Mouse (Mus musculus) hindbrain, postnatal 0 days (tissue): ENCODE data around the gene Amdhd2. TPM values are rescaled to one million over a fixed set of nuclear protein-coding genes. Genes with fewer than 3 reads are reported as not detected.
A peak's percentile ranks its signal among the peaks of the same experiment; 100 is the strongest.

Experiments
- ATAC-seq: fragments of 200-750 bp; cut with Nextera tagmentation; 2 replicates; pipeline ENCODE4 v1.8.0; 2017; ENCODE audit warnings: mild to moderate bottlenecking, moderate TSS enrichment, moderate library complexity
- DNase-seq: peaks from one replicate; pipeline ENCODE4 v3.0.0-alpha.2; 2015; ENCODE audit warnings: low spot score
- H3K27ac ChIP-seq: fragments of 300-500 bp; sonication (generic); 2 replicates; pipeline ENCODE4 v1.5.1; 2014; ENCODE audit warnings: mild to moderate bottlenecking
- H3K27me3 ChIP-seq: fragments of 300-500 bp; sonication (generic); 2 replicates; pipeline ENCODE4 v1.6.1; 2014; ENCODE audit warnings: low read length, mixed read lengths; ENCODE audit not compliant: insufficient read depth
- H3K36me3 ChIP-seq: fragments of 300-500 bp; sonication (generic); 2 replicates; pipeline ENCODE4 v1.6.1; 2014; ENCODE audit warnings: low read length, mixed read lengths; ENCODE audit not compliant: insufficient read depth
- H3K4me1 ChIP-seq: fragments of 300-500 bp; sonication (generic); 2 replicates; pipeline ENCODE4 v1.6.1; 2014; ENCODE audit warnings: antibody characterized with exemption, low read length, mixed read lengths; ENCODE audit not compliant: insufficient read depth
- H3K4me2 ChIP-seq: fragments of 300-500 bp; sonication (generic); 2 replicates; pipeline ENCODE4 v1.6.1; 2014; ENCODE audit warnings: low read depth, mild to moderate bottlenecking, low read length, moderate library complexity, mixed read lengths
- H3K4me3 ChIP-seq: fragments of 300-500 bp; sonication (generic); 2 replicates; pipeline ENCODE4 v1.5.1; 2014; ENCODE audit warnings: low read length
- H3K9ac ChIP-seq: fragments of 300-500 bp; sonication (generic); replicated peaks from 2 replicates; pipeline ENCODE4 v1.6.1; 2014; ENCODE audit warnings: mild to moderate bottlenecking, low read length, moderate library complexity, mixed read lengths
- H3K9me3 ChIP-seq: fragments of 300-500 bp; sonication (generic); 2 replicates; pipeline ENCODE4 v1.6.1; 2016; ENCODE audit warnings: low read length, mixed read lengths
- CTCF ChIP-seq: IDR thresholded peaks from 2 replicates; pipeline ENCODE4 v1.5.1; 2016; ENCODE audit warnings: antibody characterized with exemption, control low read depth, low read depth
- WGBS: fragments of 180-500 bp; shearing (Covaris S2); extraction: QIAGEN DNeasy Blood & Tissue Kit; methylation state at CpG from one replicate; pipeline ENCODE4 v1.1.7; 2014; 5-methylcytosine and 5-hydroxymethylcytosine counted together
- polyA plus RNA-seq: library from polyadenylated mRNA; unstranded; fragments of >200 nt; fragmentation: Nextera tagmentation; extraction: Ambion mirVana; gene quantifications from 2 replicates; pipeline ENCODE4 v1.2.1, GENCODE M21; 2015
- total RNA-seq: library from RNA; depleted of rRNA; stranded (reverse); fragments of >200 nt; gene quantifications from 2 replicates; pipeline ENCODE4 v1.2.3, GENCODE M21; 2014

The Amdhd2 gene
- total and polyA plus RNA-seq, 2 experiments from 2014 or later, result 38.4 to 53.0 TPM

DNA sequence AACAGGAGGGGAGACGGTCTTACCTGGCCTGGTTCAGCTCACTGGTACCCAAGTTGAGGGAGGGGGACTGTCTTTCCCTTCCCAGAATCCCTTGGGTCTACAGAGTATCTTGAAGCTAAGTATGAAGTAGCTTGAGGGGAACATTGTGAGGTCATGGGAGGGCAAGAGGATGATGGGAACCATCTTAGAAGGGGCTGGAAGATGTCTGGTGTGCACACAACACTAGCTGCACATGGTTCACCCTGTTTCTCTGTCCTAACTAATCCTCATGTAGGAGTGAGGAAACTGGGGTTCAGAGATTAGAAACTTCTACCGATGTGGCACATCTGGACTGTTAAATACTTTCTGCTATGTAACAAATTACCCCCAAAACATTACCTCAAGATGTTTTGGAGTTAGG, 12.7 kb downstream of the Amdhd2 start, which contains the start of gene Pdpk1:
Pdpk1 (minus strand) TSS at position 101 of the 400 bp plus-strand sequence.
- Histone ChIP-seq H3K4me2 (peak within 1 kb of the TSS; percentile 70), H3K9ac (peak within 1 kb of the TSS; percentile 48; the same call in 1 of the 2 replicates), H3K4me3 (peak within 1 kb of the TSS; percentile 29), H3K27ac (no peak within 1 kb of the TSS), H3K27me3 (no peaks in the 10 kb centered on the region), H3K9me3 (no peaks in the 10 kb centered on the region), H3K36me3 (no peaks in the 10 kb centered on the region), H3K4me1 (peaks cover 6% of the 10 kb centered on the region)
- no peak for TF ChIP-seq CTCF
- DNase-seq (no peak), ATAC-seq (no peak)
- 85% methylated on average over 2 of the region's 2 CpGs for WGBS

DNA sequence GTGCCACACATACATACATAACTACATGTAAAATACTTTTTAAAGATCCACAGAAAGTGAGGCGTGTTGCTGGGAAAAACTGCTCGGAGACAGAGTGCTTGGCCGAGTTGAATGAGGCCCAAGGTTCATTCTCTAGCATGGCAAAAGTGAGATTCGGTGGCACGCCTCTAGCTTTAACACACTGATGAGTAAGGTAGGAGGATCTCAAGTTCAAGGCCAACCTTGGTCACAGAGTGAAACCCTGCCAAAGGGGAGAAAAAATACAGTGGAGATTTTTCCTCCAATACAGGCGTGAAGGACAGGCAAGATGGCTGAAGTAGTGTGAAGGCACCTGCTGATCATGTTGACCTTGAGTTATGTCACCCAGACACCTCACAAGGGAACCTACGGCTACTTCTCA, 14.1 kb downstream of the Amdhd2 start:
- H3K36me3 ChIP-seq, result no peaks in the 10 kb centered on the region
- no peak overlapping the region for H3K4me3 ChIP-seq
- no peak for ATAC-seq
- no peaks in the 10 kb centered on the region for H3K9me3 ChIP-seq
- WGBS, result 83% methylated on average over 7 of the region's 7 CpGs
- H3K4me1 ChIP-seq, result peaks cover 6% of the 10 kb centered on the region
- H3K9ac ChIP-seq, result no peak overlapping the region
- no peak overlapping the region for H3K27ac ChIP-seq
- H3K4me2 ChIP-seq, result no peak overlapping the region
- no peak for DNase-seq
- H3K27me3 ChIP-seq, result no peaks in the 10 kb centered on the region
- TF ChIP-seq CTCF, result no peak

DNA sequence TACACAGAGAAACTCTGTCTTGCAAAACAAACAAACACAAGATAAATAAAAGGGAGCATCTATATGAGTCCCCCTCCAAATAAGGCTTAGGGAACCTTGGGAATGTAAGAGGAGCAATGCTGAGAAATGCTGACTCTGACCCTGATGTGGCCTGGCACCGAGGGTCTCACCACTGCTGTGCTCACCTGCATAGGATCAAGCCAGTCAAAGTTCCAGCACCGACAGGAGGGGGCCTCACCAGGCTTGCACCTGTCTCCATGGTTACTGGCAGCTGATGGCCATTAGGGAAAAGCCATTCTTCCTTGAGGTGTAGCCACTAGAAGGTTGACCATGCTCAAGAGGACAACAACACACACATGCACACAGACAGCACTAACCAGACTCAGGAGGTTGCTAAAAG, 20.7 kb downstream of the Amdhd2 start:
- DNase-seq (no peak), ATAC-seq (no peak)
- Histone ChIP-seq H3K27me3 (no peaks in the 10 kb centered on the region), H3K4me1 (peaks cover 8% of the 10 kb centered on the region; the same call in 1 of the 2 replicates), H3K4me3 (no peak overlapping the region), H3K36me3 (no peaks in the 10 kb centered on the region), H3K27ac (no peak overlapping the region), H3K9ac (no peak overlapping the region), H3K4me2 (no peak overlapping the region), H3K9me3 (no peaks in the 10 kb centered on the region)
- 43% methylated on average over 2 of the region's 2 CpGs for WGBS
- no peak for TF ChIP-seq CTCF

DNA sequence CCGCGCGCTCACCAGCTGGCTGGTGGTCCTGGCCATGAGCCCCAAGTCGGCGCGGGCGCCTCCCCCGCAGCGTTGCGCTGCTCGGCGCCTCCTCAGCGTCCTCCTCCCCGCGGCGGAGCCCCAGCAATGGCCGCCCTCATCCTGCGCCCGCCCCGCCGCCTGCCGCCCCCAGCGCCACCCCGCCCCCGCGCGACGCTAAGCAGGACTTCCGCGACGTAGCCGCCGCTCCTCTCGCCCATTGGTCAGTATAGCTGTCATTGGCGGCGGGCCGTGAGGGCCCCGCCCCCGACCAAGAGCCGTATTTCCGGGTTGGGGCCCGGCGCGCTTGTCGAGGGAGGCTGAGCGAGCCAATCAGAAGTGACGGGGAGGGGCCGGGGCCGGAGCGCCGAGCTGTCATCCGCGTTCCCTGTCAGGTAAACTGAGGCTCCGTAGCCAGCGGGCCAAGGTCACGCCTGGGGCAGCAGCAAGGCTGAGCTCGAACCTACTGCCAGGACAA, 22.1 kb downstream of the Amdhd2 start:
- ATAC-seq, result peak; percentile 99
- 0% methylated on average over 53 of the region's 57 CpGs for WGBS

DNA sequence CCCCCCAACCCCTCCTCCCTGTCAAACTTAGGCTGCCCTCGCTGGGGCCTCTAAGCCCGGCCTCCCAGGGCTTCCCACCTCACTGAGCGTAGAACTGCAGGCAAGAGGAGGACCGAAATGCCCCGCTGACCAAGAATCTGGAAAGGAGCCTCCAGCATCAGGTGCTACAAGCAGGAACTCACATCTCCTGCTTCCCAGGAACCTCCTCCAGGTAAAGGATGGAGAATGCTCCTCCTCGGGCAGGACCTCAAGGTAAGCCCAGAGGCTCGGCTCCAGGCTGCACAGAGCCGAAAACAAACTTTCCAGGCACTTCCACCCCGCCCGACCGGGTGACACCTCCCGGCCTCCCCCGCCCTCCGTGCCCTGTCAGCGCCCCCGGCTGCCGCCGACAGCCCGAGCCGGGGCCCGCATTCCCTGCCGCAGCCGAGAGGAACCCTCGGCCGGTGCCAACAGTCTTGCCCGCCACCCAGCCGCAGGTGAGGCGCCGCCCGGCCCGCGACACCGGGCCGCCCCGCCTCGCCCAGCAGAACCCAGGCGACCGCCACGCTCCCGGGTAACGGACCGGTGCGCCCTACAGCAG, 22.6 kb downstream of the Amdhd2 start:
- WGBS, result 1% methylated on average over 39 of the region's 43 CpGs
- H3K9ac ChIP-seq, result peak overlapping the region; percentile 87

More for the DNA sequence above, 22.1 kb downstream of the Amdhd2 start:
- H3K9me3 ChIP-seq, result no peaks in the 10 kb centered on the region
- H3K36me3 ChIP-seq, result no peaks in the 10 kb centered on the region
- DNase-seq, result peak; percentile 99
- peaks cover 8% of the 10 kb centered on the region; the same call in 1 of the 2 replicates for H3K4me1 ChIP-seq
- H3K27me3 ChIP-seq, result no peaks in the 10 kb centered on the region
- H3K27ac ChIP-seq, result peak overlapping the region; percentile 91
- H3K4me3 ChIP-seq, result peak overlapping the region; percentile 97
- TF ChIP-seq CTCF, result no peak
- H3K9ac ChIP-seq, result peak overlapping the region; percentile 87
- H3K4me2 ChIP-seq, result peak overlapping the region; percentile 94

DNA sequence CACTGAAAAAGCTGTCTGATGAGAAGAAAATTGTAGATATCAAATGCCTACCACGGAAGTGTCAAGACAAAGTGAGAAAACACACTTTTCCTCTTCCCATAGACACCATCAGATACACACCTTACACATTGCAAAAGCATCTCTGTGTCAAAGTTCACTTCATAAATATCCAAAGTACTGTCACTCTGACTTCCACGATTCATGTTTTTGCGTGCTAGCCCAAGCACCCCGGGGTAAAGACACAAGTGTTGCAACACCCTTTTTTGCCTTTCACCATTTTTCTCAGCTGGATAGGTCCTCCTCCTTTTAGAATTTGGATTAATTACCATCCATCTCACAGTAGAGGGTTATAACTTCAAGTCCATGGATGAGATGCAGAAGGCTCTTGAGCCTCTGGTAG, 23.6 kb downstream of the Amdhd2 start:
- 90% methylated on average over 4 of the region's 4 CpGs for WGBS
- peak overlapping the region; percentile 94 for H3K4me2 ChIP-seq
- no peak for DNase-seq
- no peaks in the 10 kb centered on the region for H3K9me3 ChIP-seq
- no peak overlapping the region for H3K9ac ChIP-seq
- H3K27ac ChIP-seq, result no peak overlapping the region
- H3K4me1 ChIP-seq, result peaks cover 8% of the 10 kb centered on the region; the same call in 1 of the 2 replicates
- 0 out of 2 replicates have a peak overlapping the region, but pooled peaks have one; percentile 97 for H3K4me3 ChIP-seq
- H3K27me3 ChIP-seq, result no peaks in the 10 kb centered on the region
- no peaks in the 10 kb centered on the region for H3K36me3 ChIP-seq
- no peak for TF ChIP-seq CTCF
- no peak for ATAC-seq

More for the DNA sequence above, 22.6 kb downstream of the Amdhd2 start:
- Histone ChIP-seq H3K27me3 (no peaks in the 10 kb centered on the region), H3K4me3 (peak overlapping the region; percentile 97), H3K36me3 (no peaks in the 10 kb centered on the region), H3K9me3 (no peaks in the 10 kb centered on the region), H3K4me2 (peak overlapping the region; percentile 94), H3K27ac (peak overlapping the region; percentile 91), H3K4me1 (peaks cover 8% of the 10 kb centered on the region; the same call in 1 of the 2 replicates)
- no peak for TF ChIP-seq CTCF
- DNase-seq (peak; percentile 40), ATAC-seq (no peak; the same call in 1 of the 2 replicates)

DNA sequence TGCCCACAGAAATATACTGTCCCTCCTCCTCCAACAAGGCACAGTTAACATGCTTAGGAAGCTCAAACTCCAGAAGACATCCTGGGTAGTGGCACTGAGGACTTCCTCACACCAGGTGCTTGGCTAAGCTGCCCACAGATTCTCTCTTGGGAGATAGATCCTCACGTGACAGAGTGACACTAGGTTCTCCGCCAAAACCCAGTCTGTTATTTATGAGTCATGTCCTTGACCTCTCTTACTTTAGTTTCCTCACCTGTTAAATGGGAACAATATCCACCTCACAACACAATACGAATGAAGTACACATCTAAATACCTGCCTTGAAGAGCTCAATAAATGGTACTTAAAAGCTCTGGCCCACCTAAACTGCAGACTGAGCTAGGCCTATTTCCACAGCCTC, 24.3 kb downstream of the Amdhd2 start:
- Histone ChIP-seq H3K4me1 (peaks cover 8% of the 10 kb centered on the region; the same call in 1 of the 2 replicates), H3K36me3 (no peaks in the 10 kb centered on the region), H3K27me3 (no peaks in the 10 kb centered on the region), H3K9me3 (no peaks in the 10 kb centered on the region), H3K4me2 (no peak overlapping the region), H3K9ac (no peak overlapping the region), H3K27ac (no peak overlapping the region), H3K4me3 (no peak overlapping the region)
- DNase-seq, result no peak
- no peak for ATAC-seq
- no peak for TF ChIP-seq CTCF
- WGBS, result 75% methylated on average over 3 of the region's 3 CpGs
